Mouse (Mus musculus) c-Kit-positive CD71-positive TER-119-negative erythroid progenitor cells, embryonic 14.5 days (primary cell): Measurements from ENCODE around the gene Togaram2.
"Not testable (repeated sequence)": the region's sequence is repeated elsewhere in the genome, so short reads cannot be mapped to it uniquely, and the experiment has no call there.

Source experiments
- DNase-seq: peaks from one replicate; pipeline ENCODE4 v3.0.0-alpha.2; 2013; ENCODE audit warnings: low read depth

The Togaram2 gene

GRCm38 (mm10) chr17:71742156-71742555 lies 69.1 kb downstream of the Togaram2 start:
- DNase-seq = no peak

- no peak for DNase-seq
These were observed 69.9 kb downstream of the Togaram2 start for GRCm38 (mm10) chr17:71742935-71743334.

- DNase-seq = no peak
These were observed 73.1 kb downstream of the Togaram2 start for GRCm38 (mm10) chr17:71746114-71746513.

- no peak for DNase-seq
These were observed 74.5 kb downstream of the Togaram2 start for GRCm38 (mm10) chr17:71747561-71747960.

- DNase-seq = no peak
These were observed 76.6 kb downstream of the Togaram2 start for GRCm38 (mm10) chr17:71749616-71750168.

GRCm38 (mm10) chr17:71752831-71753230 lies 79.8 kb downstream of the Togaram2 start, which contains the start of gene Pcare:
Gene Pcare (minus strand): TSS chr17:71752894.
- no peak for DNase-seq

- no peak for DNase-seq
These were observed 87.5 kb downstream of the Togaram2 start for GRCm38 (mm10) chr17:71760536-71760935.

- not testable (repeated sequence) for DNase-seq
These were observed 95.1 kb downstream of the Togaram2 start, which contains the start of gene Clip4 for GRCm38 (mm10) chr17:71768173-71768572. Gene Clip4 (plus strand): TSS chr17:71768473.

- no peak for DNase-seq
These were observed 96.5 kb downstream of the Togaram2 start for GRCm38 (mm10) chr17:71769564-71769963.

- DNase-seq = no peak
These were observed 97.6 kb downstream of the Togaram2 start for GRCm38 (mm10) chr17:71770696-71771095.

GRCm38 (mm10) chr17:71774173-71774572 lies 101.1 kb downstream of the Togaram2 start:
- DNase-seq = no peak

- no peak for DNase-seq
These were observed 102.2 kb downstream of the Togaram2 start for GRCm38 (mm10) chr17:71775279-71775678.

GRCm38 (mm10) chr17:71778696-71779095 lies 105.6 kb downstream of the Togaram2 start:
- no peak for DNase-seq
